Mouse (Mus musculus) midbrain, embryonic 14.5 days (tissue): ENCODE measurements around the gene Olfr38. TPM values are rescaled to one million over a fixed set of nuclear protein-coding genes. Genes with fewer than 3 reads are reported as not detected.

Source experiments
- ATAC-seq: fragments of 200-750 bp; cut with Nextera tagmentation; 2 replicates; pipeline ENCODE4 v1.8.0; 2017; ENCODE audit warnings: moderate number of reproducible peaks, moderate library complexity; ENCODE audit not compliant: low FRiP score, low TSS enrichment
- DNase-seq: peaks from one replicate; pipeline ENCODE4 v3.0.0-alpha.2; 2015
- H3K27ac ChIP-seq: fragments of 300-500 bp; sonication (generic); replicated peaks from 2 replicates; pipeline ENCODE4 v1.5.1; 2014; ENCODE audit warnings: mild to moderate bottlenecking, low read depth, low read length, moderate library complexity
- H3K27me3 ChIP-seq: fragments of 300-500 bp; sonication (generic); 2 replicates; pipeline ENCODE4 v1.6.1; 2014; ENCODE audit warnings: low read length, control low read depth, mixed read lengths; ENCODE audit not compliant: control insufficient read depth, insufficient read depth
- H3K36me3 ChIP-seq: fragments of 300-500 bp; sonication (generic); 2 replicates; pipeline ENCODE4 v1.6.1; 2014; ENCODE audit warnings: low read length, control low read depth; ENCODE audit not compliant: control insufficient read depth, insufficient read depth
- H3K4me1 ChIP-seq: fragments of 300-500 bp; sonication (generic); 2 replicates; pipeline ENCODE4 v1.6.1; 2014; ENCODE audit warnings: mild to moderate bottlenecking, antibody characterized with exemption, low read length, control low read depth; ENCODE audit not compliant: control insufficient read depth, insufficient read depth
- H3K4me2 ChIP-seq: fragments of 300-500 bp; sonication (generic); 2 replicates; pipeline ENCODE4 v1.6.1; 2014; ENCODE audit warnings: mild to moderate bottlenecking, low read length, moderate library complexity
- H3K4me3 ChIP-seq: fragments of 300-500 bp; sonication (generic); replicated peaks from 2 replicates; pipeline ENCODE4 v1.5.1; 2014; ENCODE audit warnings: low read depth, low read length
- H3K9ac ChIP-seq: fragments of 300-500 bp; sonication (generic); replicated peaks from 2 replicates; pipeline ENCODE4 v1.6.1; 2014; ENCODE audit warnings: mild to moderate bottlenecking, low read length, moderate library complexity
- H3K9me3 ChIP-seq: fragments of 300-500 bp; sonication (generic); 2 replicates; pipeline ENCODE4 v1.6.1; 2016; ENCODE audit warnings: low read length, control low read depth, mixed read lengths; ENCODE audit not compliant: control insufficient read depth
- WGBS: fragments of 180-500 bp; shearing (Covaris S2); extraction: QIAGEN DNeasy Blood & Tissue Kit; methylation state at CpG from one replicate; pipeline ENCODE4 v1.1.7; 2014; 5-methylcytosine and 5-hydroxymethylcytosine counted together
- polyA plus RNA-seq: library from polyadenylated mRNA; unstranded; fragments of >200 nt; fragmentation: Nextera tagmentation; extraction: Ambion mirVana; gene quantifications from 2 replicates; pipeline ENCODE4 v1.2.1, GENCODE M21; 2014

The Olfr38 gene
- not detected in 2 replicates for polyA plus RNA-seq

DNA sequence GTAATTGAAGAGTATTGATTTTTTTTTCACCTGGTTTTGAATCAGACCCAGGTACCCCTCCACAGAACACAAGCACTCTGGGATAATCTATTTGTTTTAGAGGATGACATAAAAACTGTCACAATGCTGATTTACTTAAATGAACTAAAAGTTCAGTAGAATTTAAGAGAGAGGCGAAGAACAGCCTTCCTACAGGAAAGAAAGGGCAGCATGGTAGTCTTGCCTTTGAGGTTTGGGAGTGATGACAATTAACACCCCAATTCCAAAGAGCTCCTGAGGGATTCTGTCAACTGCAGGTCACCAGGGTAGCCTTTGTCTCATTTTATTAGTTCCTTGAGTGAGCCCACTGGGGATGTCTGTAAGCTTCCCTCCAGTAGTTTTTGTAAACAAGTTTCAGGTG lies at the start of gene Olfr38:
TSS of gene Olfr38 (plus strand) at position 301 of the 400 bp plus-strand sequence.
- Histone ChIP-seq H3K27me3 (no peaks in the 10 kb centered on the region), H3K4me1 (no peaks in the 10 kb centered on the region), H3K36me3 (no peaks in the 10 kb centered on the region), H3K9me3 (no peaks in the 10 kb centered on the region), H3K27ac (no peak within 1 kb of the TSS), H3K9ac (no peak within 1 kb of the TSS), H3K4me2 (no peak within 1 kb of the TSS), H3K4me3 (no peak within 1 kb of the TSS)
- DNase-seq: no peak
- 81% methylated on average over 1 of the region's 1 CpGs for WGBS
- no peak for ATAC-seq

DNA sequence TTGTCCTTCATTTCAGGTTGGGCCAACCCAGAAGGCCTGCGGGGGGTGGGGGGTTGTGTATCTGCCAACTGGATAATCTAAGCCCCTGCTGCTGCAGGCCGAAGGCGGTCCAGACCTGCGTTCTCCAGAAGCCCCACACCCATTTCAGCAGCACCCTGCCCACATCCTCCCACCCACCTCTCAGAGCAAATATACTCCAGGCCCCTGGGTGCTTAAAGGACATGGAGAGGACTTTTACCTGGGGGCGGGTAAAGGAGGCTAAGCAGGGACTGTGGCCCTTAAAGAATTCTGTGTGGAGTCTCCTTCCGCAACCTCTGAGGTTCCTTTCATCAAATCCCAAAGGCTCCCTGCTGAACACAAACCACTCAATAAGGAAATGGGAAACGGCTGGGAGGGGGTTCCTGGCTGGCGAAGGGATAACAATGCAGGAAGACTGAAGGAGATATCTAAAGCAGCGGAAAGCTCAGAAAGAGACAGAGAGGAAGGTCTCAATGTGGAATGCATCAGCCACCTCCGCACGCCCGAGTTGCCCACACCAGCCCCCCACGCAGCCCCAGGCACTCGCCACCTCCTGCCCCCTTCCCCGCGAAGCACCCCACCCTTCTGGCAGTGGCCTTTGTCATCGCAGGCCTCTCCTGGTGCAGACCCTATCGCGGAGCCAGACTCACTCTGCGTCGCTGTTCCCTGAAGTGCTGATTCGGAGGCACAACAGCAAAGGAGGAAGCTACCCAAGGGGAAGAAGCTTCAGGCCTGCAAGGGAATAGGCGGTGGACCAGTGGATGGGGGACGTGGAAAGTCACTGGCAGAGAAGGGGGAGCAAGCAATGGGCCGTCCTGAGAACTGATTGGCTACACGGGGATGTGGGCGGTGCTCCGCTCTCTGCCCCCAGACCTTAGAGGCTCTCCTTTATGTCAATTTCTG lies 46.7 kb upstream of the Olfr38 start, which contains the start of gene Tcaf1:
TSS of gene Tcaf1 (minus strand) at position 798 of the 921 bp plus-strand sequence.
- H3K9ac ChIP-seq: peak within 1 kb of the TSS; percentile 97
- no peaks in the 10 kb centered on the region for H3K27me3 ChIP-seq
- peaks cover 24% of the 10 kb centered on the region for H3K4me1 ChIP-seq
- H3K36me3 ChIP-seq: no peaks in the 10 kb centered on the region
- peak; percentile 100 for ATAC-seq
- H3K4me2 ChIP-seq: peak within 1 kb of the TSS; percentile 65
- H3K9me3 ChIP-seq: no peaks in the 10 kb centered on the region
- H3K4me3 ChIP-seq: peak within 1 kb of the TSS; percentile 84
- peak within 1 kb of the TSS; percentile 99 for H3K27ac ChIP-seq
- peak; percentile 92 for DNase-seq
- WGBS: under 1% methylated on average over 28 of the region's 28 CpGs

- 79% methylated on average over 8 of the region's 8 CpGs for WGBS
- H3K9me3 ChIP-seq: no peaks in the 10 kb centered on the region
- DNase-seq: no peak
- no peak overlapping the region for H3K4me3 ChIP-seq
- no peak overlapping the region for H3K9ac ChIP-seq
- no peak overlapping the region for H3K4me2 ChIP-seq
- no peaks in the 10 kb centered on the region for H3K36me3 ChIP-seq
- H3K27me3 ChIP-seq: no peaks in the 10 kb centered on the region
- ATAC-seq: no peak
- H3K4me1 ChIP-seq: no peaks in the 10 kb centered on the region
- no peak overlapping the region for H3K27ac ChIP-seq
These were observed 41.5 kb upstream of the Olfr38 start for GRCm38 (mm10) chr6:42714668-42715067.

DNA sequence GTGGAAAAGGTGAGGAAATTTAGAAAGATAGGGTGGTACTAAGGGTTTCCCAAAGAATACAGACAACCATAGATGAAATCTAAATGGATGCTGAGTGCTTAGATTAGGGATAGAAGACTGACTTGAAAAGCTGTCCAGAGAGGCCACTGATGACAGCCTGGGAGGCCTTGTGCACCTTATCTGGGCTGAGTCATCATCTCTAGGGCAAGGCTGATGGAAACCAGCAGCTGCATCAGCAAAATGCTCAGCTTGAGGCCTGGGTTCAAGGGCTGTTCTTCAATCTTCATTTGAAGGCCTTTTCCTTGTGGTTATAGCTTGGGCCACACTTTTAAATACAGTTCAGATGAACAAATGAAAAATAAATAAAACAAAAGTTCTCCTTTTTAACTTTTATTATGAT lies 38.2 kb upstream of the Olfr38 start:
- no peaks in the 10 kb centered on the region for H3K9me3 ChIP-seq
- H3K27ac ChIP-seq: no peak overlapping the region
- no peak for ATAC-seq
- no peaks in the 10 kb centered on the region for H3K36me3 ChIP-seq
- no peak for DNase-seq
- H3K4me3 ChIP-seq: no peak overlapping the region
- no peaks in the 10 kb centered on the region for H3K4me1 ChIP-seq
- H3K9ac ChIP-seq: no peak overlapping the region
- no peaks in the 10 kb centered on the region for H3K27me3 ChIP-seq
- no peak overlapping the region for H3K4me2 ChIP-seq

DNA sequence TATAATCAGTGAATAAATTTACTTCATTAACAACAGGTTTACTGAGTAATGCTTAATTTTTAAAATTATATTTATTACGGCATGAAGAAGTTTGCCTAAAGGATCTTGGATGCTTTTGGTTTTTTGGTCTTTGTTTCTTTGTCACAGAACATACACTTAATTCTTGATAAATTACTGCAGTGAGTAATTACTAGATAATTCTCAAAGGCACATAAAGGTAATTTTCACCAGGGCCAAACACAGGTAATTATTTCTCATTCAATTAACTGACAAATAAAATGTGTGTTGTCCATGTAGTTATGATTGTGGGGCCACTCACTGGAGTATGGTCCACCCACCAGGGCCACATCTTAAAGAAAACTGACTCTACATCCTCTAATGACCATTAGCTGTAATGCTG lies 17.1 kb upstream of the Olfr38 start, which contains the start of gene Olfr453:
TSS of gene Olfr453 (plus strand) at position 301 of the 400 bp plus-strand sequence.
- Histone ChIP-seq H3K36me3 (no peaks in the 10 kb centered on the region), H3K4me2 (no peak within 1 kb of the TSS), H3K9ac (no peak within 1 kb of the TSS), H3K27ac (no peak within 1 kb of the TSS), H3K27me3 (no peaks in the 10 kb centered on the region), H3K4me1 (no peaks in the 10 kb centered on the region), H3K9me3 (no peaks in the 10 kb centered on the region), H3K4me3 (no peak within 1 kb of the TSS)
- ATAC-seq (no peak), DNase-seq (no peak)
- 95% methylated on average over 1 of the region's 1 CpGs for WGBS

- Histone ChIP-seq H3K9ac (no peak overlapping the region), H3K36me3 (no peaks in the 10 kb centered on the region), H3K9me3 (no peaks in the 10 kb centered on the region), H3K27me3 (no peaks in the 10 kb centered on the region), H3K4me1 (no peaks in the 10 kb centered on the region), H3K4me2 (no peak overlapping the region), H3K4me3 (no peak overlapping the region), H3K27ac (no peak overlapping the region)
- no peak for DNase-seq
- WGBS: 82% methylated on average over 5 of the region's 5 CpGs
- ATAC-seq: no peak
These were observed 13.9 kb upstream of the Olfr38 start for GRCm38 (mm10) chr6:42742303-42742702.

DNA sequence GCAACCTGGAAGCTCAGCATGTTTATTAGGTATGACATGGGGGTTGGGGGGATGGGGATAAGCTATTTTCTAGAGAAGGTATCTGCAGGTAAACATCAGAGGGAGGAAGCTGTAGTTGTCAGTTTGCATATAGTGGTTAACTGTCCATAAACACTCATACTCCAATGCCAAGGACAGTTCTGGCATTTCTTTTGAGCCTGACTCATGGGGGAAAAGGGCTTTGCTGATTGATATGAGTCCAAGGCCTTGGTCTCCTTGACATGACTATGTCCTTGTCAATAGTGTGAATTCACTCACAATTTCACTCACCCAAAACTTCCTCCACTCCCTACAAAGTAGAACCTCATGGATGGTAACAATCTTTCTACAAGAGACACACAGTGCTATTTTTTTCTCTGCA lies 8.4 kb upstream of the Olfr38 start:
- Histone ChIP-seq H3K36me3 (no peaks in the 10 kb centered on the region), H3K27ac (no peak overlapping the region), H3K9me3 (no peaks in the 10 kb centered on the region), H3K27me3 (no peaks in the 10 kb centered on the region), H3K9ac (no peak overlapping the region), H3K4me1 (no peaks in the 10 kb centered on the region), H3K4me3 (no peak overlapping the region), H3K4me2 (no peak overlapping the region)
- DNase-seq: no peak
- ATAC-seq: no peak

DNA sequence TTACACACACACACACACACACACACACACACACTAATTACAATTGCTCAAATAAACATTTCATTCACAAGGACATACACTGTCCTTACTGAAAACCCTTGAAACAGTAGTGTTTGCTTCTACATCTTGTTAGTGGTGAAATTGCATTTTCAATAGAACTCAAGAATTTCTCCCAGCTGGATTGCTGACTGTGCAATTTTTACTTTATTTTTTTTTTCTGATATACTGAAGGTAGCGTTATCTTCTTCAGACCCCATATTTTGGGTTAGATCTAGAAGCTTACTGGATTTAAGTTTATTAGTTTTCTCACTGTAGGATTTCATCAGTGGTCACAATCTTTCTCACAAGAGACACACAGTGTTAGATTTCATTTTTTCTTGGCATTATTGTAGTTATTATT lies 20.9 kb downstream of the Olfr38 start:
- Histone ChIP-seq H3K9ac (no peak overlapping the region), H3K4me3 (no peak overlapping the region), H3K4me2 (no peak overlapping the region), H3K9me3 (no peaks in the 10 kb centered on the region), H3K4me1 (no peaks in the 10 kb centered on the region), H3K36me3 (no peaks in the 10 kb centered on the region), H3K27ac (no peak overlapping the region), H3K27me3 (no peaks in the 10 kb centered on the region)
- ATAC-seq (no peak), DNase-seq (no peak)
- WGBS: 100% methylated on average over 1 of the region's 1 CpGs

- DNase-seq: no peak
- Histone ChIP-seq H3K27me3 (no peaks in the 10 kb centered on the region), H3K4me2 (no peak within 1 kb of the TSS), H3K4me3 (no peak within 1 kb of the TSS), H3K9me3 (no peaks in the 10 kb centered on the region), H3K4me1 (no peaks in the 10 kb centered on the region), H3K36me3 (no peaks in the 10 kb centered on the region), H3K9ac (no peak within 1 kb of the TSS), H3K27ac (no peak within 1 kb of the TSS)
- no peak for ATAC-seq
These were observed 28.6 kb downstream of the Olfr38 start, which contains the start of gene Olfr452 for GRCm38 (mm10) chr6:42784793-42785192. TSS of gene Olfr452 (plus strand) at chr6:42785093.
